Mouse (Mus musculus) left cerebral cortex, adult 9 months (tissue): ENCODE measurements around the gene Smn1.
"Not testable (repeated sequence)": the region's sequence is repeated elsewhere in the genome, so short reads cannot be mapped to it uniquely, and the experiment has no call there.

Experiments
- DNase-seq, 2 experiments: peaks; one replicate each; pipeline ENCODE4 v3.0.0; 2022; ENCODE audit warnings: low spot score in 2 of 2

Gene Smn1

GRCm38 (mm10) chr13:100124423-100125257 is at the start of gene Smn1:
Gene Smn1, plus strand, starts transcription at chr13:100124852.
- DNase-seq = peak; percentile 80 to 93

- no peak for DNase-seq
These were observed 25.8 kb upstream of the Smn1 start for GRCm38 (mm10) chr13:100098808-100099207.

GRCm38 (mm10) chr13:100103052-100103658 is 21.5 kb upstream of the Smn1 start:
- DNase-seq = no peak

- DNase-seq = peak; percentile 81 to 95
These were observed 20.9 kb upstream of the Smn1 start, which contains the start of gene Bdp1 for GRCm38 (mm10) chr13:100103748-100104254. Gene Bdp1, minus strand, starts transcription at chr13:100104070.

- DNase-seq = peak in 1 of 2 experiments; percentile 74
These were observed 16.8 kb upstream of the Smn1 start, which contains the start of gene Serf1 for GRCm38 (mm10) chr13:100107652-100108472. Gene Serf1, plus strand, starts transcription at chr13:100108012.

- DNase-seq = no peak
These were observed 12.3 kb upstream of the Smn1 start for GRCm38 (mm10) chr13:100112218-100112972.

- no peak for DNase-seq
These were observed 682 bp upstream of the Smn1 start for GRCm38 (mm10) chr13:100123970-100124369.

- DNase-seq = no peak
These were observed 599 bp downstream of the Smn1 start for GRCm38 (mm10) chr13:100125258-100125643.

GRCm38 (mm10) chr13:100141646-100142314 is 17.1 kb downstream of the Smn1 start:
- DNase-seq = no peak

GRCm38 (mm10) chr13:100152659-100153058 is 28.0 kb downstream of the Smn1 start:
- DNase-seq = peak in 1 of 2 experiments; percentile 3

- DNase-seq = no peak
These were observed 32.0 kb downstream of the Smn1 start for GRCm38 (mm10) chr13:100156624-100157023.

GRCm38 (mm10) chr13:100161171-100161870 is 36.7 kb downstream of the Smn1 start:
- not testable (repeated sequence) for DNase-seq

GRCm38 (mm10) chr13:100162467-100162866 is 37.8 kb downstream of the Smn1 start:
- DNase-seq = not testable (repeated sequence)

GRCm38 (mm10) chr13:100166378-100166777 is 41.7 kb downstream of the Smn1 start:
- not testable (repeated sequence) for DNase-seq

- DNase-seq = not testable (repeated sequence)
These were observed 49.7 kb downstream of the Smn1 start for GRCm38 (mm10) chr13:100174360-100174759.

- DNase-seq = not testable (repeated sequence)
These were observed 58.5 kb downstream of the Smn1 start for GRCm38 (mm10) chr13:100183111-100183510.
